Mouse (Mus musculus) mouse trophoblast stem cell (cell line): ENCODE results near the gene Vegfd.

Source experiments
- in situ Hi-C, 2 experiments: fragments of 300-500 bp; cut with MseI, MboI; formaldehyde crosslinking; loops; 2 replicates in 1 of 2; 3 replicates in 1 of 2; pipeline ENCODE4 v1.15.1; 2025

Vegfd gene

DNA sequence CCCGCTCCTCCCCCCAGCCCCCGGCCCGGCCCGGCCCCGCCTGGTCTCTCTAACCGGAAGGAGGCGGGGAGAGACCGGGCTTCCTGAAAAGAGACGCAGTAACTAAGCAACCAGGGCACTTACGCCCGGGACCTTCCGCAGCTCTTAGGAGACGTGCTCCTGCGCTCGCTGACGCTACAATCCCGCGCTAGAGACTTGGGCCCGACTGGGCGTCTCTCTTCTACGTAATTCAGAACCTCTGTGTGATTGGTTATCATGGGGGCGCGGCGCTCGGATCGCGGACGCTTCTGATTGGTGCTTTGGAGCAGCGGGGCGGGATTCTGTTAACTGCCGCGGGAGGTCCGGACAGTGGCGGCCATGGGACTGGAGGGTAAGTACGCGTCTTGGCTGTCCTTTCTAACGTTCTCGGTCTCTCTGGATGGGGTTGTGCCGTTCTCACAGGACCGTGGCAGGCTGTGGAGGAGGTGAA, 46.3 kb downstream of the Vegfd start, which contains the start of gene Piga:
Gene Piga, plus strand, starts transcription at position 317 of the 469 bp plus-strand sequence.
- in situ Hi-C loops = no loop called here

DNA sequence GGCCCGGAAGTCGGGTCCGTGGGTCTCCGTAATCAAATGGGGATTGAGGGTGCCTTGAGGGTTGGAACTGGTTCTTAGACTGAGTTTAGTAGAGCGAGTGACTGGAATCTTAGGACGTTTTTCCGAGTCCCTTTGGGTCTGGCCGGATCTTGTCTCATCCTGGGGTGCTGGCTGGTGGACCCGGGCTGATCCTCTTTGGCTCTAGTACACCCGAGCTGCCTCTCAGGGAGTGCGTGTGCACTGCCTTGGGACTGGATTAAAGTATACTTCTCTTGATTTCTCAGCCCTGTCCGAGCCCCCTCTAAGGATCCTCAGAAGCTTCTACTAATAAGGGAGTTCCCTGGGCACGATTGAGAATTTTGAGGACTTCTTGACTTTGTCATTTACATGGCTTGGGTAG, 46.8 kb downstream of the Vegfd start:
- in situ Hi-C loops = no loop called here

DNA sequence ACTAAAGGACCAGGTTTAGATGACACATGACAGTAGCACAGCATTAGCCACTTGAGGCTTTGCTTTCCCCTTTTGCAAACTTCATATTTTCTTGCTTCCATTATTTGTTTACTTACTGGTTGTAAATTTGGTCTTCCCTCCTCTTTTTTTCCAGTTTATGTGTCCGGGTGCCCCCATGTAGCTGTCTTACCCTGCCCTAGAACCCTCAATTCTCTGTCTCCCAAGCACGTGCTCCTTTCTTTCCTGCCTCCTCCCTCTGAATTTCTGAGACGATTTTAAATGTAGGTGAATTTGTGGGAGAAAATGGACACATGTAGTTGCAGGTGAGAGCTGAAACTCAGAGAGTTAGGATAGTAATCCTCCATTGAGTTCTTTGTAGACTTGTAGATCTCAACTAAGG, 47.3 kb downstream of the Vegfd start:
- in situ Hi-C loops = no loop called here

DNA sequence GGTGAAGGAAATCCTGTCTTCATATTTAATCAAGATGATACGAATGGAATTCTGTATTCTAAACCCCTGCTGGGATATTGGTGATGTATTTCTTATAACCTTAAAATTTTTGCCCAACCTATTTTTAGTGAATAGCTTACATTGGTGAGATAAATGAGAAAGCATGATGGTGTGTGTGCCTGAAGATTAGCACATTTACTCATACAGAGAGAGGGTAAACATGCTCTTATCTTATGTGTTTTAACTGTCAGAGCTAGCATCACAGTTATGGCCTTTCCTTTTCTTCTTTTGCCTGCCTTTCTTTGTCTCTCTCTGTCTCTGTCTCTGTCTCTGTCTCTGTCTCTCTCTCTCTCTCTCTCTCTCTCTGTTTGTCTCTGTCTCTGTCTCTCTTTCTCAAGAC, 51.6 kb downstream of the Vegfd start:
- in situ Hi-C loops = no loop called here

DNA sequence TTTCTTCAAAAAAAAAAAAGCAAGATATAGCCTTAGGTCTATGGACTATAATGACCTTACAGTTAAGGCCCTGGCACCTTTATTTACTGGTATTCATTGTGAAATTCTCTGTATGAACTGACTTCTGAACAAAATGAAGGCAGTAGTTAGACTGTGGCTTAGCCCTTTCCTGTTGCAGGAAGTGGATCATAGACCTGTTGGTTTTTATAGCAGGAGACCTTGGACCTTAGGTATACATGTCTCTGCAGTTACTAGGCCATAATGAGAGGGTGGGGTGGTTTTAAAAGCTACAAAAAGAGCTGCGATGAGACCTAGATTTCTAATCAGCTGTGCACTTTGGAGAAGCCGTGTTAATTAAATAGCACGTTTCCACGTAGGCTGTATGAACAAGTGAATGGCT, 54.1 kb downstream of the Vegfd start:
- in situ Hi-C loops = no loop called here

DNA sequence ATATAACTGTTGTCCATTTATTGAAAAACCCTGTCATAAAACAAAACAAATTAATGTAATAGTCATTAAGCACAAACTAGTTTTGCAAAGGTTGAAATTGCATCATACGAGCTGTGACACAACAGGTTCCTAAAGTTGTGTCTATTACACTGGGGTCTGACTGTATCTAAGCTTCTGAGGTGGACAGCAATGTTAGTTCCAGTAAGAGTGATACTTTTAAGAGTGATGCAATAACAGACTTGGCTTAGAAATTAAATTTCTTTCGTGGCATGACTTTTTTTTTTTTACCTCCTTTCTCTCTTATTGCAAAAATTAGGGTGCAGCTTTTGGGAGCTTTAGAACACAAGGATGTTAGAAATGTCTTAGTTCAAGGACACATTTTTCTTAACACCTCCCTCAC, 55.0 kb downstream of the Vegfd start:
- in situ Hi-C loops = no loop called here

DNA sequence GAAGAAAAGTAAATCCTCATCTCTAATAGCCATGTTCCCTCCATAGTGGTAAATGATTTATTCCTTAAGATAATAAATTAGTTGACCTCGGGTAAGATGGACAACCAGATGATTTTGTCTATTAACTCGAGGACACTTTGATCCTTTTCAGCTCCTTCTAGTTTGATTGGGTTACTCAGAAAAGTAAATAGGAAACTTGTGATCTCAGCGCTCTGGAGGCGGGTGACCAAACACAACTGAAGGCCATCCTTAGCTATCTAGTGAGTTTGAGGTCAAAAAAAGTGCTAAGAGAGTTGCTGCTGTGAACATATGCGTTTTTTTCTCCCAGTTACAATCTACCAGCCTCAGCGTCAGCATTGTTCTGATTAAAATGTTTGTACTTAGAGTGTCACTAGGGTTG, 57.4 kb downstream of the Vegfd start:
- in situ Hi-C loops = no loop called here

DNA sequence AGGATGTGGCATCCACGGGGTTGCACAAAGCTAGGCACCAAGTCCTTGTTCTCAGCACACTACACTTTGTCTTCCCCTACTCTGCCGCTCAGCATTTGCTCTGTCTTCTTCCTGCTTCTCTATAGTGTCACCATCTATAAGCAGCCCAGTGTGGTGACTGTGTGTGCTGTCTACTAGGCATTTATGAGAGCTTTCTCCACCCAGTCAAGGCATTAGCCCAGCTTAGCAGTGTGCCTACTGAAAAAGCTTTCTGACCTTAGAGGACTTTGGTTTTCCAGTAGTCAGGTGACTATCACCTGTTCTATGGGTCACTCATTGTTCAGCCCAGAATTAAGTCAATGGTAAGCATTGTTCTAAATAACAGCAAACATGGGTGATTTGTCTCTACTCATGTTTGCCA, 58.0 kb downstream of the Vegfd start:
- in situ Hi-C loops = no loop called here

DNA sequence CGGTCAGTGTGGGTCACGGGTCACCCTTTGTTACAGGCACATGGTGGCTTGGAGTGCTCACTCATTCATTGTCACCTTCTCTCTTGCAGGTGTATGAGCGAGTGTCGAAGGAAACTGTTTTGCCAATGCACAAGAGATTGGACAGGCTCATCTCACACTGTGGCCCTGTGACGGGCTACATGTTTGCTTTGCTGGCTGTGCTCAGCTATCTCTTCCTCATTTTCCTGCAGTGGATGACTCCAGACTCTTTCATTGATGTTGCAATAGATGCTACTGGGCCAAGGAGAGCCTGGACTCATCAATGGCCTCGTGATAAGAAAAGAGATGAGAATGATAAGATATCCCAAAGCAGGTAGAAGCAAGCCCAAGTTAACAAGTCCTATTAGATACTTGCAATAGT, 58.4 kb downstream of the Vegfd start:
- in situ Hi-C loops = no loop called here

DNA sequence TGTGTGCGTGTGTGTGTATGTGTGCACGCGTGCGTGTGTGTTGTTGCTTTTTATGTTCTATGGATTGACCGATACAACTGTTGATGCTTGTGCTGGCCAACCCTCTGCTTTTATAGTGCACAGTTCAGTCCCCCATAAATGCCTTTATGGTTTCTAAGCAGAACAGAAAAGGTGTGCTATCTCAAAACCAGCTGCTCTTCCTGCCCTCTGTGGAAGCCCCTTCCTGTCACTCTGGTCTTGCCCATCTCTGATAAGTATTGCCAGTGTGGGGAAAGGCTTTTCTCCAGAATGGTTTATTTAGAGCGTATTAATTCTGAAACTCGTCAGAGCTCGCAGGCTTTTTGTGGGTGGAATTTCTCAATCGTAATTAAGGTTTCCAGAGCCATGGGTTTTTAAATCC, 59.5 kb downstream of the Vegfd start:
- in situ Hi-C loops = no loop called here

DNA sequence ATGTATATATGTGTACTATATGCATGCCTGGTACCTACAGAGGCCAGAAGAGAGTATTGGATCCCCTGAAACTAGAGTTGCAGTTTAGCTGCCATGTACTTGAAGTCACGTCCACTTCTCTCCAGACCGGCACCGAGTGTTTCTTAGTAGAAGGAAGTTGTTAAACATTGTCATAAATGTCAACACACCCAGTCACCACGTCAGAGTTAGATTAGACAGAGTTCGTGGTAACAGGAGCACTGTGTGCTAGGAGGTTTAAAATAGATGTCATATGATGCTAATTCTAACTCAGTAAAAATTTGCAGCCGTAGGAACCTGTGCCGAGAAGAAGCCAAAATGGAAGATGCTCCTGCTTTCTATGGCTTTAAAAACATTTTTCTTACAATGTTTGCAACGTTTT, 63.5 kb downstream of the Vegfd start, which contains the start of gene Asb11:
Gene Asb11, plus strand, starts transcription at position 286 of the 400 bp plus-strand sequence.
- in situ Hi-C loops = no loop called here

DNA sequence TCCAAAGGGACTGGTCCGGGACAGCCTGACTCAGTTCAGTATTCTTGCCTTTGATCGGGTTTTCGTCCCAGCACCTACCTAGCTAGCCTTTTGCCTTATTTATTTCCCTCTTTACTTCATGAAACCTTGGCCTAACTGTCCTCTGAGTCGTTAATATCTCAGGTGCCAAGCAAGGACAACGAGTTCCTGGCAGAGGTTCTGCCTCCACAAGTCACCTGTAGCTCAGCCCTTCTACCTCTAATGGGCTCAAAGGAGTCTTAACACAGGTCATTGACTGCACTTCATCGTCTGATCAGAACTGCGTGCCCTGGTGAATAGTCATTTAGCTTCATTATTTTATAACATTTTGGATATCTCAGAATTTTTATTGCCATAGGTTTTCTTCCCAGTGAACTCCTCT, 66.3 kb downstream of the Vegfd start:
- in situ Hi-C loops = no loop called here

DNA sequence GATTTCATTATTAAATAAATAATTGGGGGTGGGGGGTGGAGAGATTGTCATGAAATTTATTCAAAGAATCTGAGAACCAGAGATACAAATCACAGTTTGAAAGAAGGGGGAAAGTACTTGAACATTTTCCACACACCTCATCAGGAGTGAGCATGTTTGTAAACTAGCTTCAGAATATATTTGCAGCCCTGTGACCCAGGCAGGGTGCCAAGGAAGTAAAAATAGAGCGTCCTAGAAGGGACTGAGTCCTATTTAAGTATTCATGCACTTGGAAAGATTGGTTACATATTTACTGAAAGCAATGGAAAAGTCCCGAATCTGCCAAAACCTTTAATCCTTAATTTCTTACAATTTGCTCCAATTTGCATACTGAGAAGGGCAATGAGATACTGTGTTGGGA, 67.0 kb downstream of the Vegfd start:
- in situ Hi-C loops = loop anchor here in 1 of 2 experiments (10.0 kb wide), 1 partner anchor 255 kb away; no protein-coding TSS in a partner anchor

DNA sequence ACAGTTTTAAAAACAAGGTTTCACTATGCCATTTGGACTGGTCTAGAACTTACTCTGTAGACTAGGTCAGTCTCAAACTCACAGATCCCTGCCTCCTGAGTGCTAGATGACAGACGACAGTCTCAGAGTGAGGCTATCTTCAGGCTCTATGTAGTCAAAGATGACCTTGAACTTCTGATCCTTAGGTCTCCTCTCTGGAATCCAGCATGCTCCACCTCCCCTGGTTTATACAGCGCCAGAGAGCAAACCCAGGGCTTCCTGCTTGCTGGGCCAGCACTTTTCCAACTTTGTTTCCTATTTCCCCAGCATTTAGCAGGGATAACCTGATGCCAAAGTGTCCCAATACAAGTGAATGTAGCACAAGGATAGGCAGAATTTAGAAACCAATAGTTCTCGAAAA, 67.5 kb downstream of the Vegfd start:
- in situ Hi-C loops = loop anchor here in 1 of 2 experiments (10.0 kb wide), 1 partner anchor 256 kb away; no protein-coding TSS in a partner anchor

DNA sequence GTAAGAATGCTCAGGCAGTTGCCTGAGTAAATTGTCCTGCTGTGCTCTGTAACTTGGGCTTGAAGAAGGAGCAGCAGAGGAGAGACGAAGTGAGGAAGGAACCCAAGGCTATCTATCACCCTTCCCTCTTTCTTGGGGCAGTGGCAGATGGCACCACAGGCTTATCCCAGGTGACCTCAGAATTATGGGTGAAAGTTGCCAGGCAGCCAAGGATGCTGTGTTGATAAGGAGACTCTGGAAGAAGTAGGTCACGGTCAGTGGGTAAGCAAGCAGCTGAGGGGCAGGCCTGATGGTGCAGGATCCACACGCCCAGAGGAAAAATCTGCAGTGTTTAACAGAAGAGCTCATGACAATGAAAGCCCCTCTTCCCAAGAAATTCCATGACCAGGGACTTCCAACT, 68.1 kb downstream of the Vegfd start:
- in situ Hi-C loops = loop anchor here in 1 of 2 experiments (10.0 kb wide), 1 partner anchor 257 kb away; no protein-coding TSS in a partner anchor

DNA sequence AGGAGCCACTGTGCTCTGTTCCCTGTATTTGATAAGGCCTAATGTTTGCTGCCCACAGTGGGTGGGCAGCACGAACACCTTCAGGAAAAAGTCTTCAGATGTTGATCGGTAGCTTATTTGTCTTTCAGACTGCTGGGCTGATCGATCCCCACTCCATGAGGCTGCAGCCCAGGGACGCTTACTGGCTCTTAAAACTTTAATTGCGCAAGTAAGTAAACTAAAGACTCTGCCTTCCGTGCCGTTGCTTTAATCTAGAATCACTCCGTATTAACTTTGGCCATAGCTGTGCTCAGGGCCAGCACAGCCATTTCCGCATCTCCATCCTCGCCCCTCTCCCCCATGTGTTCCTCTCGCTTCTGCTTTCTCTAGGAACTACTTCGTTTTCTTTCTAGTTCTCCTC, 72.4 kb downstream of the Vegfd start:
- in situ Hi-C loops = loop anchor here in 1 of 2 experiments (10.0 kb wide), 1 partner anchor 261 kb away; no protein-coding TSS in a partner anchor

DNA sequence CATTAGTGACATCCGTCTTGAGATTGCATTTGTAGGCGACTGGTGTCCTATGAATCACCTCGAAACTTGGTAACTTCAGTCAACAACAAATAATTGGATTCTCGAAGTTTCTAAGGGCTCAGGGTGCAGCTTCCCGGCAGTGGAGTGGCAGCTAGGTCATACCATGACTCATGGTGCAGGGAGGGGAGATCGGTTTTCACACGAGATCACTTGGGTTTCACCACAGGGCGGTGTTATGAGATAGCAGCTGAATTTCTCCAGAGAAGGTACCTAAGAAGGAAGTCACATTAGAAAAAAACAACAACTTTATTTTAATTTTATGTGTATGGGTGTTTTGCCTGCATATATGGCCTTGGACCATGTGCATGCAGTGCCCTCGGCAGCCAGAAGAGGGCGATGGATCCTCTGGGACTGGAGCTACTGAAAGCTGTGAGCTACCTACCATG, 73.0 kb downstream of the Vegfd start:
- in situ Hi-C loops = loop anchor here in 1 of 2 experiments (10.0 kb wide), 1 partner anchor 261 kb away; no protein-coding TSS in a partner anchor

DNA sequence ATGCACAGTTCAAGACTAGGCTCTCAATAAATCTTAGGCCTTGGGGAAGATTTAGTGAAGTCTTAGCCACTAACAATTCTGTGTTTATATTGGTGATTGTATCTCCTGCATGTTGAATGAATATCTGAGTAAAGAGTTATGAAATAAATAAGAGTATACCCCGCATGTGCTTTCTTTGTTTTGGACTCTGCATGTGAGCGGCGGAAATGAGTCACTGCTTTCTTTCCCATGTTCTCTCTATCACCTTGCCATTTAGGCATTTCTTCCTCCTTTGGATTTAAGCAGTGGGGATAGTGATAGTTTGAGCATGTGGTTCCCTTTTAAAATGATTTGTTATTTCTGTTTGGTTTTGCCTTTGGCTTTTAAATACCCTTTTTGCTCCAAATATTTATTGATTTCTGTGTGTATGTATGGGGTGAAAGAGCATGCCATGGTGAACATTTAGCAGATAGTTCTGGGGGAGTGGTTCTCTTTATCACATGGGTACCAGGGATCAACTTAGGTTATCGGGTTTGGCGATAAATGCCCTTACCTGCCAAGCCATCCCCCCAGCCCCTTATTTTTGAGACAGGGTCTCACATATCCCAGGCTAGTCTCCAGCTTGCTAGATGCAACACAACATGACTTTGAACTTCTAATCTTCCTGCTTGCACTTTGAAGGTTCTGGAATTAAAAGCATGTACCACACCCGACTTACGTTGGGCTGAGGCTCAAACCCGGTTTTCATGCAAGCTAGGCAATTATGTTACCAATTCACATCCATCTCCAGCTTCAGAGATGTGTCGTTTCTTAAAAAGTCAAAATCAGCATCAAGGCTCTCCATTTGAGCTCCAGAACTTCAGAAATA, 73.9 kb downstream of the Vegfd start:
- in situ Hi-C loops = loop anchor here in 1 of 2 experiments (10.0 kb wide), 1 partner anchor 262 kb away; no protein-coding TSS in a partner anchor

DNA sequence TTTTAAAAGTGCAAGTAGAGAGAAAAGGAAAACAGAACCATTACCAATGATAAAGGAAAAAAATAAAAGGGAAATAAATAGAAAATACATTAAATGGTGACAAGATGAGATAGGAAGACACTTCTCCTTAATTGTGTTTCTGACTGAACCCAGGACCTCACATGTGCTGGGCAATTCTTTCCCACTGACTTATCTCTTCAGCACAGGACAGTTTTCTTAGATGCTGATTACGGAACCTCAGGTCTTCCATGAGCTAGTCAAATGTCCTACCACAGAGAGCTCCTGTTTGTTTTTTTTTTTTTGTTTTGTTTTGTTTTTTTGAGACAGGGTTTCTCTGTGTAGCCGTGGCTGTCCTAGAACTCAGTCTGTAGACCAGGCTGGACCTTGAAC, 74.5 kb downstream of the Vegfd start:
- in situ Hi-C loops = loop anchor here in 1 of 2 experiments (10.0 kb wide), 1 partner anchor 263 kb away; no protein-coding TSS in a partner anchor

DNA sequence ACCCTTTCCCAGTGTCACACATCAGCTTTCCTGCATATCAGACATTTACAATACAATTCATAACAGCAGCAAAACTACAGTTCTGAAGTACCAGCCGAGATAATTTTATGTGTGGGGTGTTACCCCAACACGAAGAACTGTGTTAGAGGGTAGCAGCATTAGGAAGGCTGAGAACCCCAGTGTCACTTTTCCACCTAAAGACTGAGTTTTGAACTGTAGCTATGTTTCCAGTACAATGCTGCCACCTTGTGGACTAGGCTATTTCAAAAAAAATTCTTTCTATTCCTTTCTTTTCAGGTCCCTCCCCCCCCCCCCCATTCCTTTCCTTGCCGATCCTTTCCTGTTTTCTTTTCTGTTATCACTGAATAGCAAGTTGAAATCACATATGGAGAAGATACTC, 76.0 kb downstream of the Vegfd start:
- in situ Hi-C loops = loop anchor here in 1 of 2 experiments (10.0 kb wide), 1 partner anchor 264 kb away; no protein-coding TSS in a partner anchor
